Mouse (Mus musculus) left cerebral cortex, adult 11 months (tissue): ENCODE results near the gene Brca2.

Experiments
- DNase-seq: peaks from one replicate; pipeline ENCODE4 v3.0.0; 2022; ENCODE audit warnings: low spot score

Gene Brca2

DNA sequence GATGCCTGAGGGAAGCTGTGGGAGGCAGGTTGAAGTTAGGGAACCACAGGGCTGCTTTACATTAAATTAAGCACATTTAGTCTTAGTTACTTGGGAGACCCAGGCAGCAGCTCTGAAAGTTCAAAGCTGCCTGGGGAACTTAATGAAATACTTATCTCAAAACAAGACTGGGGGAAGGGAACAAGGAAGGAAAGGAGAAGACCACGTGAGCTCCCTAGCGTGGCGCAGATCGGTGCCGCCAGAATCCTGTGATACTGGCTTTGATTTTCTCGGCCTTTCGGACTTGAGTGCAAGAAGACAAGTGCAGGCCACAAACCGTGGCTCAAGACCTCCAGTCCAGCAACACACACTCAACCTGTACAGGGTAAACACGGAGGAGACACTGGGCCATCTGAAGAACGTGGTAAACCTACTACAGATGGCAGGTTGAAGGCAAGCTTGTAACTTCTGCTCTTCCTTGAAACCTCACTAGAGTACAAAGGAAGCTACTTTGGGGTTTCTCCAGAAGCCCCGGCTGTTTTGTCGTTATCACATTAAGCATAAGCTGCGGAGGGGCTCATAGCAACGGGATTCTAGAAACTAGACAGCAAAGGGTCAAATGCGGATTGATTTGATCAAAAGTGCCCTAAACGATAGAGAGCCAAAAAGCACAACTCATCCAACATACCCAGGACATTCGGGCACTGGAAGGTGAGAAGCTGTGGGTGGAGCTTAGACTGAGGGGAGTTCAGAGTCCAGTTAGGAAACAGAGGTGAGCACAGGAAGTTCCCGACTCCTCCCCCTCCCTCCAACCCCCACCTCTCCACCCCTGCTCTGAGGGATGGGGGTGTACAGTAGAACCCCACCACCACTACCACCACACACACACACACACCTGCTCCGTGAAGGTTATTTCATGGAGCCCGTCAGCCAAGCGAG lies 76.0 kb downstream of the Brca2 start:
- no peak for DNase-seq

DNA sequence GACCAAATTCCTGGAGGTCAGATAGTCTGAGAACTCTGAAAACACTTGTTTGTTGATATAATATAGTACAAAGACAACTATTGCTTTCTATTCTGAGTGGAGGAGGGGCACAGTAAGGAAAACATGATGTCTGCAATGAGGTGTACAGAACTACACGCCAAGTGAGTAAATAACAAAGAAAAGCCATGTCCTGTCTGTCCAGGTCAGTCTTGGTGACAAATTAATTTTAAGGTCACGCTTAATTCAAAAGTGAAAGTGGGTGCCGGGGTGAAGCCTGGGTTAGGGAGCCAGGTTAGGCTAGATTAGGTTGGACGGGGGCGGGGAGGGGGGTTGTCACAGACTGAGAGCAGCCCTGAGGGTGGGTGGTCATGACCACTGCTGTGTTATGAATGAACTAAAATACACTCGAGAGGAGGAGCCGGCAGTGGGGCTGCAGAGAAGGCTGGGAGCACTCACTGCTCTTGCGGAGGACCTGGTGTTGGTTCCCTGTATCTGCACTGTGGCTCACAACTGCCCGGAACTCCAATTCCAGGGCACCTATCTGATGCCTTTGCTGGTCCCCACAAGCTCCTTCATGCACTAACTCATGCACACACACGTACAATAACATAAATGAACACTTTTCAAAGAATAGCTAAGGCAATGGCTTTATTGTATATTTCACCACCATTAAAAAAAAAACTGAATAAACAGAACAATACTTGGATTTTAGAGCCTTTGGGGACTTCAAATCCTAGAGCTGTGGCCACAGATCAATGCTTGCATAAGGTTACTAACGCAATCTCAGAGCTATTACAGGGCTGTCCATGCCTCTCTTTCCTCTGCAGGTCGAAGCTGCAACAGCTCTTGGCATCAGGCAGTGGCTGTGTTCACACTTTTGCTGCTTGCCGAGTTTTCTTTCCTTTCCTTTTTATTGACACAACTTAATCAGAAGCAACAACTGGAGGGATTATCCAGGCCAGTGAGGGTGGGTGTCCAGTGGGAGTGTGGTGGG lies 77.2 kb downstream of the Brca2 start:
- DNase-seq, result no peak

DNA sequence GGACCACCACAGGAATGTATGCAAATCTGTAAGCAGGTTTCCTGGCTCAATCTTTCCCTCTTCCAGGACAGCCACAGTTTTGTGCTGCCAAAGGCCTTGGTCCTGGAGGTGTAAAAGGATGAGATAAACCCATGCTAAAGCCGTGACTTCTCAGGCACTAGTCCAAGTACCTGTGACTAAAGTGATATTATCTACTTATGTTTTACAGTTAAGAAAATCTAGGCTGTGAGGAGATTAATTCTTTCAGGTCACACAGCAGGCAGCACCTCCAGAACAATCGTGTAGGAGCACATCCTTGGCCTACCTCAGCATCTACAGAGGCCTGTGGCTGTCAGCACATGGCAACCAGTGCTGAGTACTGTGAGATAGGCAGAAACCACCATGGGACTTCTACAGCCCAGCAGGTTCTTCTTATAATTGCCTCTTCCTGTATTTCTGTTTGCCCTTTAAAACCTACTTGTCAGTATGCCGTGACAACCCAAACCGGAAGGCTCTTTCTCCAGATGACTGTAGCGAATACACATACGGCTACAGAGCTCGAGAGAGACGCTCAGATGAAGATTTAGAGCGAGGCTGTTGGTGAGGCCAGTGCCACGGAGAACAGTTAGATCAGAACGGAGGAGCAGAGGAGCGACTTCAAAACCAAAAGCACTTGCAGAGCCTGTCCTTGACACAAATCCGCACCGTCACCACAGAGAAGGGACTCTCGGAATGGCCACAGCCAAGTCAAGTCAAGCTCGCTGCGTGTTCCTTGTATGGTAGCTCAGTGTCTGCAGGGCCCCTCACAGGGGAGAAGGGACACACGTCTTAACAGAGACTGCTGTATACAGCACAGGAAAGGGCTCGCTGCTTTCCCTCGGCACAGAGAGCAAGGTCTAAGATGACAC lies 78.4 kb downstream of the Brca2 start:
- no peak for DNase-seq

DNA sequence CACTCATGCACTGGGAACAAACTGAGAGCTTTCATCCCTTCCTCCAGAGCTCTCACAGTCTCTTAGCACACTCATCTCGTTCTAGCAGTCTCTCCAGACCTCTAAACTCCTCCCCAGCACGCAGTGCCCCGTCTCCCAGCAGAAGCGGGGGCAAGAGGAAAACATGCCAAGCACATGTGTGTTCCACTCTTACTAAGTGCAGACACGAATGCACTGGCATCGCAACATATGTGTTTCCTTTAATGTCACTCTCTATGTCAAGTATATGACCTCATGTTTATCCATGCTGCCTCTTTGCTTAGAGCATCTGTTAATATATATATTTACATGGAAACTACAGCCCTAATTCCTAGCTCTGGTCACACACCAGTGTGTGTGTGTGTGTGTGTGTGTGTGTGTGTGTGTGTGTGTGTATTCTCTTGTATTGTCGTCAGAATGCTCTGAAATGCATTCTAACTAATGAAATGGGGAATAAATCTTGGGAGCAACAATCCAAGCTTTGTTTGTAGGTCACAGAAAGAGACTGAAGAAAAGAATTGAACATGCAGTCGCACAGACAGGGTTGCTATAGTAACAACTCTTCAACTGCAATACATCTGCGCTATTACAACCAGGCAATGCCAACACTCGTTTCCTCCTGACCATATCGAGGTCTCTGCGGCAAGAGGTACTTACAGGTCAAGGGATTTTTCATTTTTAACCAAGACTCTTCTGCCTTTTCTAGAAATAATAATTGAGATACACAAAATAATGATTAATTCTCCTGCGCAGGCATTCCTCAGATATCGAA lies 79.2 kb downstream of the Brca2 start:
- no peak for DNase-seq

DNA sequence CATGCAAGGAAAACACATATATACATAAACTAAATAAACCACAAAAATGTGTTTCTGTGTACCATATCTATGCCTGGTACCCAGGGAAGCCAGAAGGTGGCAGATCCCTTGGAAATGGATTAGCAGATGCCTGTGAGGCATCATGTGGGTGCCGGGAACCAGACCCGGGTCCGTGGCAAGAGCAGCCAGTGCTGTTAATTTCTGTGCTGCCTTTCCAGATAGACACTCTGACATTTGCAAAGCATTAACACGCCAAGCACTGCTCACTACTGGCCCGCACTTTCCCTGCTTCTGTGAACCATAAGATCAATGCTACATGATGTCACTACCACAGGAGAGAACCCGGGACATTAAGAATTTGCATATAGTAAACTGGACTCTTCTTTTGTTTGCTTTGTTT lies 83.7 kb downstream of the Brca2 start:
- no peak for DNase-seq

DNA sequence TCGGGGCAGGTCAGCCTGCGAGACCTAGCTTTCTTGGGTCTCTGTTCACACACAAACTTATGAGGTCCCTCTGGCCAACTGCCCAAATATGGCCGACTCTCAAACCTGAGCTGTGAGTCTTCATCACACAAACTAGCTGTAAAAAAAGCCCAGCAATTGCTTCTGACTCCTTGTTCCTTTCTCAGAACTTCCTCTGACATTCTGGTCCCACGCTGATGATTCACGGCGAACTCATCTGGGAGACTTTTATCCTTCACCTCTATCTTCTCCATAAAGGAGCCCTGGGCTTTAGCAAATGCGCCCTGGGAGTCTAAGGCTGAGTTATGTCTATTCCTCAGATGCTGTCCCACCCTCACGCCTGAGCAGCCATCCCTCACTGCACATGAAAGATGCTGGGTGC lies 85.2 kb downstream of the Brca2 start:
- no peak for DNase-seq

DNA sequence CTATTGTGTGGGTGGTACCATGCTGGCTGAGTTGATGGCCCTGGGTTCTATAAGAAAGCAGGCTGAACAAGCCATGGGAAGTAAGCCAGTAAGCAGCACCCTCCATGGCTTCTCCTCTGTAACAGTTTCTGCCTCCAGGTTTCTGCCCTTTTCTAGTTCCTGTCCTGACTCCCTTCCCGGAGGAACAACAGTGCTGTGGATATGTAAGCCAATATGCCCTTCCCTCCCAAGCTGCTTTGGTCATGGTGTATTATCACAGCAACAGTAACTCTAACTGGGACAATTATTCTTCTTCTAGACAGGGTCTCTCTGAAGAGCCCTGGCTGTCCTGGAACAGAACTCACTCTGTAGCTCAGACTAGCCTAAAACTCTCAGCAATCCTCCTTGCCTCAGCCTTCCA lies 88.7 kb downstream of the Brca2 start:
- DNase-seq, result no peak

DNA sequence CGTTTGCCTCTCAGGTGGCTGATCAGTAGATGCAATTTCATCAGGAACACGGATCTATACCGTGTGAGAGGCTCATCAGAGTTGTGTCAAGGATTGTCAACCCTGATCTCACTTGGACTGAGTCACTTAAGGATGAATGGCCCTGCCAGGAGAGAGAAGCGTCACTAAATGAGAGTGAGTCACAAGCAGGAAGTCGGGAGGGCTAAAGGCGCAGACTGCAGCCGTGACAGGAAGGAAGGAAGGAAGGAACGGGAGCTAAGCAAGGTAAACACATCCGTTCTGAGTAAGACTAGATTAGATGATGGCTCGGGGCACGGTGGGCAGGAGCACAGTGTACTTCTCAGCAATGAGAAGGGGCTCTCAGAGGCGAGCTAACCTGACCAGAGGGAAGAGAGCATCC lies 89.3 kb downstream of the Brca2 start:
- no peak for DNase-seq

DNA sequence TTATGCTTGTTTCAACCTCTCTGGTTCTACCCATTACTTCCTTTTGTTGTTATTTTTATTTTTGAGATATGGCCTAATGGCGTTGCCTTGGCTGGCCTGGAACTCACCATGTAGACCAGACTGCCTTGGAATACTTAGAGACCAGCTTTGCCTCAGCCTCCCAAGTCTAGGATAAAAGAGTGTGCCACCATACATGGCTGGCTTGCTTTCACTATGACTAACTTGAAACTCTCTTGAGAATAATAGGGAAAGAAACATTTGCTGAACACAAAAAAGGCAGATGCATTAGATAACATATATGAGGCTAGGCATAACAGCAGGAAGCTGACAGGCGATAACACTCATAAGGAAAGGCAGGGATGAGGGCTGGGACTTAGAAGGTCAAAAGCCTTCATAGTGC lies 91.6 kb downstream of the Brca2 start:
- DNase-seq, result no peak

DNA sequence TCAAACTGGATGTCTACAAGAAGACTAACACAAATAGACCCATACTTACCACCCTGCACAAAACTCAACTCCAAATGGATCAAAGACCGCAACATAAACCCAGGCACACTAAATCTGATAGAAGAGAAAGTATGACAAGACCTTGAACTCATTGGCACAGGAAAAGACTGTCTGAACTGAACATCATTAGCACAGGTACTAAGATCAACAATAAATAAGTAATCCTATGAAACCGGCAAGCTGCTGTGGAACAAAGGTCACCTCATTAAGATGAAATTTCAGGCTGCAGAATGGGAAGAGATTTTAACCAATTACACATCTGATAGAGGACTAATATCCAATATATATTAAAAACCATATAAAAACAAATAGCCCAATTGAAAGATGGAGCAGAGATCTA lies 93.8 kb downstream of the Brca2 start:
- DNase-seq, result no peak

DNA sequence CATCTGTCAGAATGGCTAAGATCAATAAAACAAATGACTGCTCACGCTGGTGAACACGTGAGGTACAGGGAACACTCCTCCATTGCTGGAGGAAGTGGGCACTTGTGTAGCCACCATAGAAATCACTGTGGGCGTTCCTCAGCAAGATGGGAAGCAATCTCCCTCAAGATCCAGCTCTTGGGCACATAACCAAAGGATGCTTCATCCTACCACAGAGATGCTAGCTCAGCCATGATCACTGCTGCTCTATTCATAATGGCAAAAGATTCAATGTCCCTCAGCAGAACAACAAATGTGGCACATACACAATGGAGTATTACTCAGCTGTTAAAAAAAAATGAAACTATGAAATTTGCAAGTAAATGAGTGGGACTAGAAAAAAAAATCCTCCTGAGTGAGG lies 94.3 kb downstream of the Brca2 start:
- DNase-seq, result no peak

DNA sequence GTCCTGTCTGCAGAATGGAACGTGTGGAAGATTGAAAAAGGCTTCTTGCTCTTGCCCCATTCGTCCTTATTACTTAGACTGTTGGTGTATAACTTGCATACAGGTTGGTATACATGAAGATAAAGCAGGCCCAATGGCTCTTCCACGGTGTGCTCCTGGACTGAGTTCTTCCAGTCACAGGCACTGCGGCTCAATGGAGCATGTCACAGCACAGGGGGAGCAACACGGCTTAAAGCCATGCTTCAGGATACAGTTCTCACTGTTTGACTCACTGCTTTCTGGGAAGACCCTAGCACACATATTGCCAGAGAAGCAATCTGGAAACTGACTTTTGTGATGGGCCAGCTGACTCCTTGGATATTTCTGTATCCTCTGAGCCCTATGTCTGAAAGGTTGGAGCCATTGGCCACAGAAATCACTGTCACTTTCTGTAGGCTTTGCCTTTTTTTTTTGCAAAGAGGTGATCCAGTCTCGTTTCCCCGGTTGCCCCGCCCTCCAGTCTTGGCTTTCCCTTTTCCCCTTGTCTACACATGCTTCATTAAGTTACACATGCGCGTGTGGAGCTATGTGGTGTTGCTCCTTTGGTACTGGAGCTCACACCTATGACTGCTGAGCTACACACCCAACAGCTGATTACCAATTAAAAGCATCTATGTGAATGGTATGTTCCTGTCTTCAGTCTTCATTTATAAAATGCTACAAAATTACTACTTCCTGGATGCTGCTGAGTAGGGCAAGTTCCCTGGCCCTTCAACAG lies 96.3 kb downstream of the Brca2 start:
- DNase-seq, result no peak
